Mouse (Mus musculus): Measurements from ENCODE around the gene Pde4b.

- no peak for TF ChIP-seq CTCF (IDR thresholded peaks at IDR 0.05; ENCODE audit: control insufficient read depth, insufficient read depth, low read length)
- TF ChIP-seq POLR2A (IDR thresholded peaks at IDR 0.05; ENCODE audit: borderline replicate concordance, control insufficient read depth, low read depth, low read length), result no peak
Measured at GRCm38 (mm10) chr4:102539598-102540180, 452.3 kb downstream of the Pde4b start.
